Mouse (Mus musculus) MEL (cell line): ENCODE results near the gene Grin2b. TPM values are rescaled to one million over a fixed set of nuclear protein-coding genes. Genes with fewer than 3 reads are reported as not detected.

ENCODE experiments used
- DNase-seq: peaks from one replicate; pipeline ENCODE4 v3.0.0; 2011; ENCODE audit warnings: low read depth, low spot score
- H3K27ac ChIP-seq: 2 replicates; pipeline ENCODE4 v1.5.1; 2012; ENCODE audit warnings: low read depth, mild to moderate bottlenecking, control low read depth, low read length, moderate library complexity; ENCODE audit not compliant: control insufficient read depth
- H3K27me3 ChIP-seq, 2 experiments: fragments of 150-350 bp in 1 of 2; sonication (generic) in 1 of 2; 2 replicates each; pipeline ENCODE4 v1.6.1; 2012; ENCODE audit warnings: low read length in 2 of 2, mild to moderate bottlenecking in 2 of 2, improper control_type of control experiment in 1 of 2, moderate library complexity in 1 of 2; ENCODE audit not compliant: insufficient read depth in 2 of 2, control insufficient read depth in 1 of 2
- H3K36me3 ChIP-seq, 2 experiments: 2 replicates each; pipeline ENCODE4 v1.6.1; 2012 to 2014; ENCODE audit warnings: low read length in 2 of 2, improper control_type of control experiment in 1 of 2, inconsistent platforms in 1 of 2, mild to moderate bottlenecking in 1 of 2; ENCODE audit not compliant: insufficient read depth in 2 of 2, control insufficient read depth in 1 of 2
- H3K4me1 ChIP-seq, 2 experiments: fragments of 150-350 bp in 1 of 2; sonication (generic) in 1 of 2; 2 replicates each; pipeline ENCODE4 v1.6.1; 2012; ENCODE audit warnings: low read length in 2 of 2, improper control_type of control experiment in 1 of 2, mild to moderate bottlenecking in 1 of 2; ENCODE audit not compliant: insufficient read depth in 2 of 2, control insufficient read depth in 1 of 2
- H3K4me3 ChIP-seq, 2 experiments: fragments of 150-350 bp in 1 of 2; sonication (generic) in 1 of 2; 2 replicates each; pipeline ENCODE4 v1.5.1; 2012; ENCODE audit warnings: low read depth in 2 of 2, low read length in 2 of 2, mild to moderate bottlenecking in 2 of 2, moderate library complexity in 2 of 2, control low read depth in 1 of 2, improper control_type of control experiment in 1 of 2; ENCODE audit not compliant: control insufficient read depth in 1 of 2, insufficient read depth in 1 of 2
- H3K79me2 ChIP-seq: 2 replicates; pipeline ENCODE4 v1.6.1; 2012; ENCODE audit warnings: mild to moderate bottlenecking, low read length, moderate library complexity; ENCODE audit not compliant: control insufficient read depth, poor library complexity, insufficient read depth
- H3K9ac ChIP-seq: 2 replicates; pipeline ENCODE4 v1.6.1; 2012; ENCODE audit warnings: low read depth, mild to moderate bottlenecking, control low read depth, low read length, moderate library complexity; ENCODE audit not compliant: control insufficient read depth, poor library complexity, severe bottlenecking
- H3K9me3 ChIP-seq: fragments of 150-350 bp; sonication (generic); replicated peaks from 2 replicates; pipeline ENCODE4 v1.6.1; 2012; ENCODE audit warnings: mild to moderate bottlenecking, low read length, improper control_type of control experiment, moderate library complexity; ENCODE audit not compliant: insufficient read depth
- CHD1 ChIP-seq: IDR thresholded peaks from 2 replicates; pipeline ENCODE4 v1.6.1; 2012; ENCODE audit warnings: low read depth, mild to moderate bottlenecking, inconsistent platforms, low read length, improper control_type of control experiment
- CHD2 ChIP-seq: IDR thresholded peaks from 2 replicates; pipeline ENCODE4 v1.6.1; 2011; ENCODE audit warnings: low read length, improper control_type of control experiment
- CTCF ChIP-seq, 3 experiments: IDR thresholded peaks in 2 of 3; conservative IDR thresholded peaks in 1 of 3; 2 replicates each; pipeline ENCODE4 v1.5.1; 2011 to 2012; ENCODE audit warnings: low read length in 3 of 3, low read depth in 2 of 3, mild to moderate bottlenecking in 2 of 3, improper control_type of control experiment in 1 of 3, inconsistent platforms in 1 of 3, mixed read lengths in 1 of 3, moderate library complexity in 1 of 3; ENCODE audit not compliant: control insufficient read depth in 1 of 3, insufficient read depth in 1 of 3, poor library complexity in 1 of 3, severe bottlenecking in 1 of 3
- E2F4 ChIP-seq: IDR thresholded peaks from 2 replicates; pipeline ENCODE4 v1.6.1; 2011; ENCODE audit warnings: low read depth, low read length, improper control_type of control experiment, borderline replicate concordance
- EP300 ChIP-seq, 2 experiments: IDR thresholded peaks; 2 replicates each; pipeline ENCODE4 v1.6.1; 2011; ENCODE audit warnings: improper control_type of control experiment in 2 of 2, low read length in 2 of 2, low read depth in 1 of 2, mild to moderate bottlenecking in 1 of 2
- ETS1 ChIP-seq: IDR thresholded peaks from 2 replicates; pipeline ENCODE4 v1.6.1; 2012; ENCODE audit warnings: low read depth, mild to moderate bottlenecking, inconsistent platforms, low read length, improper control_type of control experiment, moderate library complexity
- GABPA ChIP-seq: IDR thresholded peaks from 2 replicates; pipeline ENCODE4 v1.6.1; 2012; ENCODE audit warnings: low read depth, mild to moderate bottlenecking, inconsistent platforms, low read length, improper control_type of control experiment, moderate library complexity
- GATA1 ChIP-seq: IDR thresholded peaks from 2 replicates; pipeline ENCODE4 v1.6.1; 2011; ENCODE audit warnings: low read depth, low read length, improper control_type of control experiment
- JUND ChIP-seq: IDR thresholded peaks from 2 replicates; pipeline ENCODE4 v1.6.1; 2011; ENCODE audit warnings: low read depth, mild to moderate bottlenecking, improper control_type of control experiment, low read length
- KAT2A ChIP-seq: conservative IDR thresholded peaks from 2 replicates; pipeline ENCODE4 v1.6.1; 2012; ENCODE audit warnings: low read depth, low read length, improper control_type of control experiment, inconsistent platforms
- MAFK ChIP-seq: IDR thresholded peaks from 2 replicates; pipeline ENCODE4 v1.6.1; 2011; ENCODE audit warnings: low read depth, mild to moderate bottlenecking, low read length, improper control_type of control experiment, borderline replicate concordance
- MYB ChIP-seq: IDR thresholded peaks from 2 replicates; pipeline ENCODE4 v1.6.1; 2011; ENCODE audit warnings: mild to moderate bottlenecking, low read depth, low read length, improper control_type of control experiment
- POLR2AphosphoS2 ChIP-seq: IDR thresholded peaks from 2 replicates; pipeline ENCODE4 v1.6.1; 2011; ENCODE audit warnings: low read length, improper control_type of control experiment
- POLR2AphosphoS5 ChIP-seq: IDR thresholded peaks from 2 replicates; pipeline ENCODE4 v1.6.1; 2012; ENCODE audit warnings: low read depth, borderline replicate concordance, mild to moderate bottlenecking, inconsistent platforms, low read length, moderate library complexity, mixed read lengths
- RAD21 ChIP-seq: IDR thresholded peaks from 2 replicates; pipeline ENCODE4 v1.6.1; 2011; ENCODE audit warnings: mild to moderate bottlenecking, low read depth, low read length, improper control_type of control experiment
- RCOR1 ChIP-seq: IDR thresholded peaks from 2 replicates; pipeline ENCODE4 v1.6.1; 2012; ENCODE audit warnings: low read depth, mild to moderate bottlenecking, inconsistent platforms, low read length, improper control_type of control experiment
- SMC3 ChIP-seq: IDR thresholded peaks from 2 replicates; pipeline ENCODE4 v1.6.1; 2011; ENCODE audit warnings: low read depth, low read length, improper control_type of control experiment
- TBP ChIP-seq: IDR thresholded peaks from 2 replicates; pipeline ENCODE4 v1.8.0; 2011; ENCODE audit warnings: low read depth, low read length, improper control_type of control experiment
- TCF12 ChIP-seq: IDR thresholded peaks from 2 replicates; pipeline ENCODE4 v1.6.1; 2014; ENCODE audit warnings: low read depth, mild to moderate bottlenecking, inconsistent platforms, low read length, improper control_type of control experiment, moderate library complexity
- UBTF ChIP-seq: IDR thresholded peaks from 2 replicates; pipeline ENCODE4 v1.6.1; 2012; ENCODE audit warnings: low read depth, mild to moderate bottlenecking, inconsistent platforms, low read length, improper control_type of control experiment, moderate library complexity, borderline replicate concordance; ENCODE audit not compliant: insufficient read depth
- USF1 ChIP-seq: IDR thresholded peaks from 2 replicates; pipeline ENCODE4 v1.6.1; 2014; ENCODE audit warnings: low read depth, mild to moderate bottlenecking, inconsistent platforms, low read length, improper control_type of control experiment, moderate library complexity
- USF2 ChIP-seq, 2 experiments: IDR thresholded peaks; 2 replicates each; pipeline ENCODE4 v1.6.1; 2011 to 2012; ENCODE audit warnings: improper control_type of control experiment in 2 of 2, low read length in 2 of 2, borderline replicate concordance in 1 of 2, inconsistent platforms in 1 of 2, low read depth in 1 of 2, mild to moderate bottlenecking in 1 of 2; ENCODE audit not compliant: insufficient read depth in 1 of 2
- ZC3H11A ChIP-seq: IDR thresholded peaks from 2 replicates; pipeline ENCODE4 v1.6.1; 2012; ENCODE audit warnings: low read depth, mild to moderate bottlenecking, inconsistent platforms, low read length, improper control_type of control experiment
- ZKSCAN1 ChIP-seq: IDR thresholded peaks from 2 replicates; pipeline ENCODE4 v1.6.1; 2012; ENCODE audit warnings: low read depth, mild to moderate bottlenecking, inconsistent platforms, low read length, improper control_type of control experiment, moderate library complexity
- ZMIZ1 ChIP-seq: IDR thresholded peaks from 2 replicates; pipeline ENCODE4 v1.6.1; 2012; ENCODE audit warnings: low read depth, mild to moderate bottlenecking, inconsistent platforms, low read length, improper control_type of control experiment, moderate library complexity
- polyA plus RNA-seq, 2 experiments: library from polyadenylated mRNA; stranded (reverse) in 1 of 2; unstranded in 1 of 2; fragments of >175 nt in 1 of 2; fragments of >200 nt in 1 of 2; gene quantifications; 2 replicates each; pipeline versions ENCODE4 v1.2.1 to v1.2.4; 2012; ENCODE audit warnings: low replicate concordance in 2 of 2, low read depth in 1 of 2; ENCODE audit not compliant: insufficient read length in 2 of 2, insufficient read depth in 1 of 2, missing spikeins in 1 of 2
- total RNA-seq: library from RNA; depleted of rRNA; stranded (reverse); fragments of 300-350 nt; gene quantifications from 2 replicates; pipeline ENCODE4 v1.2.3, GENCODE M21; 2012

The Grin2b gene
- total and polyA plus RNA-seq, 3 experiments = not detected

DNA sequence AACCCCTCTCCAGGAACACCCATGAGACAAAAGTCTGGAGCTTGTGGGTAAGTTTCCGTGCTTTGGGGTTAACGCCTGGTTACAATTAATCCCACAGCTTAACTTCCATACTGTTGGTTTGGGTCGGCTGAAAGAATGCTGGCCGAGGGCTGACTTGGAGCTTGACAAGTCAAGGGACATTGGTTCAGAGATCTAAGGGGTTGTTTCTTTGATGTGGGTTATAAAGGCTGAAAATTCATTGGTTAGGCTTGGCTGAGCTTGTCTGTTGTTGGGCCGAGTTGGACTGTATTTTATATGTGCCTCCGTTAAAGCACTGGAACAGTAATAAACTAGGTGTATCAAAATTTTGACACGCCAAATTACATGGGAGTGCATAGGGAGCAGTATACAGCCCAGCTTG is 359.6 kb downstream of the Grin2b start:
- no peak overlapping the region for H3K4me3 ChIP-seq
- H3K9ac ChIP-seq = no peak overlapping the region
- no peaks in the 10 kb centered on the region; the same call in 1 of the 2 replicates for H3K9me3 ChIP-seq
- H3K4me1 ChIP-seq = no peaks in the 10 kb centered on the region
- TF ChIP-seq ETS1 (no peak), CTCF (IDR thresholded peaks at IDR 0.05 in 2 of 3, conservative IDR thresholded peaks at IDR 0.05 in 1 of 3; ENCODE audit: control insufficient read depth in 1 of 3, insufficient read depth in 1 of 3, low read depth in 2 of 3, low read length in 3 of 3, poor library complexity in 1 of 3, severe bottlenecking in 1 of 3) (no peak), JUND (no peak), UBTF (no peak), TBP (no peak), CHD1 (no peak), TCF12 (no peak), CHD2 (no peak), ZKSCAN1 (no peak), SMC3 (no peak), ZC3H11A (no peak), GATA1 (no peak), RCOR1 (no peak), POLR2AphosphoS5 (no peak), E2F4 (no peak), USF1 (no peak)
- no peak overlapping the region for H3K27ac ChIP-seq
- H3K27me3 ChIP-seq = no peaks in the 10 kb centered on the region
- no peaks in the 10 kb centered on the region for H3K79me2 ChIP-seq
- no peaks in the 10 kb centered on the region for H3K36me3 ChIP-seq
- no peak for DNase-seq

DNA sequence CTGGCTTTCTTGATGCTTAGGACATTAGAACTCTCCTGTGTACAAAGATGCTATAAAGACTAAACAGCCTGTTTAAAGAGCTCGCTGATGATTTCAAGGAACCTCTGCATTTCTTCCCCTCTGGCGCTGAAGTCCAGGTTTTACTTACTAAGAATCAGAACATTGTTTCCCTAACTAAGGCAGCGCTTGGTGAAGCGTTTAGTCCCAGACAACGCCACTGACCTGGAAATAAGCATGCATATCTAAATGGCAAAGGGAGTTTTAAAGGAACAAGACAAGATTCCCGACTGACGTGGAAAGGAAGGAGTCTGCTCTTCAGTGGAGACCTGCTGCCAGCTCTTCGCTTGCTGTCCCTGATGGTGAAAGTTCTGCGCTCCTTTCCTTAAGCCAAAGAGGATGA is 367.9 kb downstream of the Grin2b start:
- Histone ChIP-seq H3K27ac (no peak overlapping the region), H3K4me1 (no peaks in the 10 kb centered on the region), H3K27me3 (no peaks in the 10 kb centered on the region), H3K9me3 (no peaks in the 10 kb centered on the region), H3K4me3 (no peak overlapping the region), H3K79me2 (no peaks in the 10 kb centered on the region), H3K9ac (no peak overlapping the region), H3K36me3 (no peaks in the 10 kb centered on the region)
- no peak for DNase-seq
- TF ChIP-seq POLR2AphosphoS2 (no peak), MAFK (no peak), ZKSCAN1 (no peak), USF2 (IDR thresholded peaks at IDR 0.05; ENCODE audit: borderline replicate concordance in 1 of 2, insufficient read depth in 1 of 2, low read depth in 1 of 2, low read length in 2 of 2) (no peak), GABPA (no peak), RAD21 (no peak), CTCF (IDR thresholded peaks at IDR 0.05 in 2 of 3, conservative IDR thresholded peaks at IDR 0.05 in 1 of 3; ENCODE audit: control insufficient read depth in 1 of 3, insufficient read depth in 1 of 3, low read depth in 2 of 3, low read length in 3 of 3, poor library complexity in 1 of 3, severe bottlenecking in 1 of 3) (no peak), UBTF (no peak), MYB (no peak), USF1 (no peak), TCF12 (no peak), POLR2AphosphoS5 (no peak), ZMIZ1 (no peak), KAT2A (no peak), RCOR1 (no peak), EP300 (IDR thresholded peaks at IDR 0.05; ENCODE audit: low read depth in 1 of 2, low read length in 2 of 2) (no peak)
